Mouse (Mus musculus) layer of hippocampus, postnatal 36 days (tissue): Measurements from ENCODE around the gene Fto. TPM values are rescaled to one million over a fixed set of nuclear protein-coding genes. Genes with fewer than 3 reads are reported as not detected.

Source experiments
- DNase-seq, 2 experiments: peaks; one replicate each; pipeline ENCODE4 v3.0.0; 2022
- total RNA-seq, 2 experiments: library from RNA; stranded (reverse); gene quantifications; 2 replicates each; pipeline ENCODE4 v1.2.3; 2021

Fto gene
- total RNA-seq, 2 experiments from 2014 or later = 136 to 140 TPM

GRCm38 (mm10) chr8:91692056-91692721, 378.9 kb downstream of the Fto start:
- DNase-seq = no peak

- DNase-seq = no peak
Observed at GRCm38 (mm10) chr8:91706533-91706932, 393.2 kb downstream of the Fto start.

- DNase-seq = no peak
Observed at GRCm38 (mm10) chr8:91708661-91709060, 395.3 kb downstream of the Fto start.

GRCm38 (mm10) chr8:91709768-91710167, 396.4 kb downstream of the Fto start:
- DNase-seq = no peak

- DNase-seq = no peak
Observed at GRCm38 (mm10) chr8:91711202-91711601, 397.9 kb downstream of the Fto start.

- no peak for DNase-seq
Observed at GRCm38 (mm10) chr8:91711981-91712598, 398.8 kb downstream of the Fto start.

- no peak for DNase-seq
Observed at GRCm38 (mm10) chr8:91712731-91713569, 399.6 kb downstream of the Fto start.

- no peak for DNase-seq
Observed at GRCm38 (mm10) chr8:91713677-91714312, 400.5 kb downstream of the Fto start.

DNA sequence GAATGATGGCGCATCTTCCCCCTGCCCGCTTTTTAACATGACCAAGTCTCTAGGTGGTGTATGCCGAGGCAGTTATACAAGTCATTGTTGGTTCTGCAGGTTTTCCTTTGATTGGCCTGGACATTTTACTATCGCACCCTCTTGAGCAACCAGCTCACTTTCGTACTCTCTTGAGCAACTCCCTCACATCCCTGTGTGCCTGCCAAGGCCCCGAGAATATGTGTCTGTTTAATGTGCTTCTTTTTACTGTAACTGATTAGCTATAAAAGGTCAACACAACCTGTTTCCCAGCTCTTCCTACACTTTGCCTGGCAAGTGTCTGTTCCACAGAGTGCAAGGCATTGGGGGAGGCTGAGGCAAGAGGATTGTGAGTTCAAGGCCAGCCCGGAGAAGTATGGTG, 401.4 kb downstream of the Fto start:
- DNase-seq = no peak

- DNase-seq = no peak
Observed at GRCm38 (mm10) chr8:91715387-91716085, 402.2 kb downstream of the Fto start.

Other genes with a start within 250 kb of the Fto start
- gene Rbl2, start 243.5 kb upstream of the Fto start, total RNA-seq = 10 to 100 TPM; 36.3 to 39.5 TPM
- 100 to 1,000 TPM in 1 of 2 experiments, 10 to 100 TPM in 1; 99.8 to 102 TPM for gene Aktip, start 113.5 kb upstream of the Fto start, total RNA-seq
- 10 to 100 TPM; 27.6 to 30.1 TPM for gene Rpgrip1l, start 263 bp upstream of the Fto start, total RNA-seq